Mouse (Mus musculus): ENCODE measurements at regions not wholly inside any gene's neighbourhood (a gene's known extent, or its start where the extent isn't known, plus 50 kb on each side); places are given as distances from the start of the nearest gene placed in this dataset.
A peak's percentile ranks its signal among the peaks of the same experiment; 100 is the strongest.

DNA sequence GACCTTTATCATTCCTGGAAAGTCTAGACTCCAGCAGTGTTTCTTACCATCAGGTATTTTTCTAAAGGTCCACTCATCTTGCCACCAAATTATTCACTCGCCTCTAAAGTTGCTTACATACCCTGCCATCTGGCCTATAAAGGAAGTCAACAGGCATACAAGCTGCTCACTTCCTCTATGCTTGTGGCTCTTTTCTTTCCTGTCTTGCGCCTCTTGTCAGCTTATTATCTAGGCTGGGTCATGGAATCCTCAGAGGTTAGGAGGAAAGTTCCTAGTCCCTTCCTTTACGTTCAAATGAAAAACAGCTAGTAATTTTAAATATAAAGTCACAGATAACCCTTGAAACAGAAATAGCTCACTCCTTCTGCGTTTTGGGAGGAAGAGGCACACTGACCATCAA is 97.9 kb downstream of the Lipi start:
- DNase-seq (ENCODE audit: low spot score in 2 of 2) = no peak

DNA sequence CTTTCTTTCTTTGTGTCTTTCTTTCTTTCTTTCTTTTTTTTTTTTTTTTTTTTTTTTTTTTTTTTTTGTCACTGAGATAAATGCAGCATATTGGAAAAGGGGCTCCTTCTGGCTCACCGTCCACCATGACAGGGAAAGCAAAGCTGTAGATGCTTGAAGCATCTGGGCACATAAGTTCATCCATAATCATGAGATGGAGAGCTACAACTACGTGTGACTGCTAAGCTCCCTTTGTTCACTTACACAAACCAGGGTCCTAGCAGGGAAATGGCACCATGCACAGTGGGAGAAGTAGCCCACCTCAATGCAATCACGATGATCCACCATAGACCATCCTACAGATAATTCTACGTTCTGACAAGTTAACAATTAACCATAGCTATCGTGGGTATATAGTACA is 102.0 kb downstream of the Lipi start:
- DNase-seq (ENCODE audit: low spot score in 2 of 2) = no peak

DNA sequence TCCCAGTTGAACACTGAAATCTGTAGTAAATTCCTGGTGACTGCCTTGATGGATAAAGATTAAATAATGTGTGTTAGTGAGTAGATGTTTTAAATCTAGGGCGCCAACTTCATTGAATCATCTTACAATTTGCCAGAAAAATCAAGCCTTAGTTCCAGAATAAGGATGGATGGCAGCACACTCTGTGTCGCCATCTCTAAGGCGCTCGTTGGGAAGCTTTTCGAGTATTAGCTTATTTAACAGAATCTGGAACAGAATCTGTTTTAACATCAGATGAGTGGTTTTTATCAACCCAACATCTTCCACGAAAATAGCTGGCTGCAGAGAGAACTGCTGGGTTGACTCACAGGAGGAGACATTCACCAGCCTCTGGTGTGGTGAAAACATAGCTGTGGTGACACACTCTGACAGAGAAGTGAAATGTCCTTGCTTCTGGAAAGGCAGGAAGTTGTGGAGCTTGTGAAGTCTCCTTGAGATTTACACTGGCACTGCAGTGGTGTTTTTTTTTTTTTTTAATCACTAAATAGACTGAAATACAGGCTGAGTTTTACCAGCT is 120.4 kb downstream of the Lipi start:
- peak in 1 of 2 experiments; percentile 4 for DNase-seq (ENCODE audit: low spot score in 2 of 2)

DNA sequence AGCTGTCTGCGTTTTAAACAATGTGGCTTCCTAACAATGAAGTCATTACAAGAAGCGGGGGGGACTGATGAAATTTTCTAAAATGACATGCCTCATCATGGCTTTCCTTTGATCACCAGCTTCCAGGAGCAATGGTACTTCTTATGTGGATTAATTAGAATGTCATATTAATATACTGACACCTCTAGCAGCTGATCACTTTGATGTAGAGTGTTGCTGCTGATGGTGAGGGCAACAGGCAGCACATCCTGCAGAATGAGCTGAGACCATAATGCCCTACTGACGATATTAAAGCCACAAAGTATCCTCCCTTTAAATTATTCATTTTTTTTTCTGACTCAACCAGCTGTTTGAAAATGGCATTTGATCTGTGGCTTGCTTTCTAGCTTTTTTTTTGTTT is 123.7 kb downstream of the Lipi start:
- DNase-seq (ENCODE audit: low spot score in 2 of 2) = no peak

DNA sequence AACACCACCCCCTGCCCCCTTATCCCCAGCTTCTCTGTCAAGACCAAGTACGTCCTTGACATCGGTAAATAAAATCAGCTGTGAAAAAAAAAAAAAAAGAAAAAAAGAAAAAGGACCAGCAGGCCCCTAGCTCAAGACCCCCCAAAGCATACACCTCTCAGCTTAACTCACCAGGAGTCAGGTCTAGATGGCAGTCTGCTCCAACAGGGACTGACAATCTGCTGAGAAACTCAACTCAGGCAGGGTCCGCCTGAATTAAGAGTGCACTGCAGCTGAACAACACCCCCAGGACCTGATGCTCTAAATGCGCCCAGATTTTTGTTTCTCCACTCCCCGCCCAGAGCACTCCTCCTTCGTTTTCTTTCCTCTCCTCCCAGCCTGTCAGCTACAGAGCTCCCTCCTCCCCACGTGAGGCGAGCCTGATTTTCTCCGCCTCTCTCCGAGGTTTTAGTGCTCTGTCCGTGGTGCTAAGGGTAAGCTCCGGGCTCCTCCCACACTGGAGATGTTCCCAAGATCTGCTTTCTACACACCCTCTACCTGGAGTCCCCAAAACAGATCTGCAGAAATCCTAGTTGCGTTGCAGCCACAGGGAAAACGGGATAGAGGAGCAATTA is 138.9 kb downstream of the Lipi start:
- peak; percentile 54 to 62 for DNase-seq (ENCODE audit: low spot score in 2 of 2)

DNA sequence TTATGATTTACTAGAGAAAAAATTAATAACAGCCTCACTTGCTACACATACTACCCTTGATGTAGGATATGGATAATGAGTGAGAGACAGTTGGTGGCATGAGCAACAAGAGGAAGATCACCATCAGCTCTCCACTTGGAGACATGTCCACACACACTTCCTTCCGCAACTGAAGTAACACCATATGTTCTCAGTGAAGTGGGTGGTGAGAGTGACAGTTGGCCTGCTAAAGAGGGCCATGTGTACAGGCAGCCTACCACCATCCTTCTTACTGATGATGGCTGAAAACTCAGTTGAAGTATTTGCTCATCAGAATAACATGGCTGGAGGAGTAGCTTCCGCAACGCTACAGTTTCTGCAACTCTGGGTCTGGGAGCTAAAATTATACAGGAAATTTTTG is 146.6 kb downstream of the Lipi start:
- DNase-seq (ENCODE audit: low spot score in 2 of 2) = peak; percentile 16 to 31

DNA sequence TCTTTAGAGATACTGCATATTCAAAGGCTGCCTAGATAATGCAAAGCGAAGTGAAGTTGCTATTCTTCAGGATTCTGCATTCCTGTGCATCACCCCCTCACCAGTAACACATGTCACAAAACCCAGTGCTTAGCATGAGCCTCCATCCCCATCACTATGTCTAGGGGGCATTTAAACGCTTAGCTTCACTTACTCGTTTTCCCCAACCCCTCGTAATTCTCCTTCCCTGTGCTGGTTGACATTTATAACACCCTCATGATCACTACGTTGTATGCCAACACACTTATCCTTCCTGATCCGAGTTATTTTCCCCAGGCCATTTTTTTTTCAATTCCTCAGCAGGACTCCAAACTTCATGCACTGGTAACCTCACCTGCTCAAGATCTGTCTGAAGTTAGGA is 152.6 kb downstream of the Lipi start:
- DNase-seq (ENCODE audit: low spot score in 2 of 2) = no peak

DNA sequence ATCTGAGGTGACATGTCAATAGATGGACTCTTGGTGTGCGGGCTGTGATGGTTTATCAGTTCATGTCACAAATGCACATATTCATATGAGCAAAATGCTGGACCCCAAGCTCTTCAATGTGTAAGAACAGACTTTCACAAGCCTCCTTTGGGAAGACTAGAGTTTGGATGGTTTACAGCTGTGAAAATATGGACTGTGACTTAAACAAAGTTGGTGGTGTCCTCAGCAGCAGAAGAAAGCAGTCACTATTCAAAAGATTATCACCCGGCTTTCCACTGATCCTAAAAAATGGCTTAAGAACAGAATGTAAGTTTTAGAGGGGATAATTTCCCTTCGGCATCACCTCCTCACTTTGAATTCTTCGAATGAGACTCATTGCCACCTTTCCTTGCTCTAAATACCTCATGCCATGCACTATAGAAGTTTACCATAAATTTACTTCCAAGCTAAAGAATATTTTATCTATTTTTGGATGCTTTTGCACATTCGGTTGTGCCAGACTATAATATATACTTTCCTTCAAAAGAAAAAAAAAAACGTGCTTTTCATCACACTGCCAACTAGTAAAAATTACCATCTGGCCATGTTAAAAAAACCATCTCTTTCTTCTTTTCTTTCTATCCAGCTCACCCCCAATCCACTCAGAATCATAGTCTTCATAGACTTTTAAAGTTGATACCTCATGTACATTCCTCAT is 201.2 kb downstream of the Lipi start:
- DNase-seq (ENCODE audit: low spot score in 2 of 2) = no peak

DNA sequence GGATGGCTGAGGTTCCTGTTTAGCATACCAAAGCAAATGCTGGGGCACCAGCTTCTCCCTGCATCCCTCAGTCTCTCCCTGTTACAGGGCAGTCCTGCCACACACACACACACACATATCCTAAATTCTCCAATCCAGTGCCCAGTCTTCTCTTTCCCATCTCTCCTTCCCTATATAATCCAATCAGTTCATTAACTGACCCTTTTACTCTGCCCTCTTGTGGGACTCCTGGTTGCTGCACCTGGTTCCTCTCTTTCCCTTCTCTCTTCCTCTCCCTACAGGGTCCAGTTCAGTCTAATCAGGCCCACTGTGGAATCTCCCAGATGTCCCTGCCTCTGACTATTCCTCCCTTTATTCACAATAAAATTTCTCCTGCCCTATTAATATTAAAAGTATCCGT is 204.7 kb downstream of the Lipi start:
- DNase-seq (ENCODE audit: low spot score in 2 of 2) = no peak

DNA sequence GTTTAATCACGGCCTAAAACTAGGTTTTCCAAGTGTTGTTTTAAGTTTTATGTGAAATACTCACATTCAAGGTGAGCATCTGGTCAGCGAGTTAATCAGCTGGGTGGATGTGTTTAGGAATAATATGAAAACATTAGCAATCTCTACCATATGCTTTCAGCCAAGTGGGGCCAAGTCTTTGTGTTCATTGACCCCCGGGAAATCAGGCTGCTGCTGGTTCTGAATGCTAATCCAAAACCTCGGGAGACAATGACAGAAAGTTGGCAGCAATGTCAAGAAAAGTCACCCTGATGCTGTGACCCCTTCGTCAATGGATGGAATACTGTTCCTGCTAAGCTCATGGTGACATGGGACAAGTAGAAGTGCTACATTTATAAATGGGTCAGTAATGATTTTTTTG is 216.2 kb downstream of the Lipi start:
- no peak for DNase-seq (ENCODE audit: low spot score in 2 of 2)

DNA sequence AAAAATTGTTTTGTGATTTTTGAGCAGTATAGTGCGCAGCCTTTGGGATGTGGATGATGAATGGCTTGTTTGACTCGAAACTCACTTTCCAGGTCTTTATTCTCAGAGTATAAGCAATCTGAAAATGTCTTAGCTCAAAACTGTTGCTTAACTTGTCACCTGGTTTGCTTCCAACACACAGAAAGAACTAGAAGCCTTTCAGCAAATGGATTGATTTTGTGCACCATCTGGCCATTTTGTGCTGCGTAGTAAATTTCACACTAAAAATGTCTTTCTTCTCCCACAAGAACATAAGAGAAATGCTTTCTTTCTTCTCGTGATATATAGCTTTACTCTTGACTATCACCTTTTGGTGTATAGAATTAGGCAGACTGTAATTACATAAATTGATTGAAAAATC is 219.1 kb downstream of the Lipi start:
- DNase-seq (ENCODE audit: low spot score in 2 of 2) = no peak

DNA sequence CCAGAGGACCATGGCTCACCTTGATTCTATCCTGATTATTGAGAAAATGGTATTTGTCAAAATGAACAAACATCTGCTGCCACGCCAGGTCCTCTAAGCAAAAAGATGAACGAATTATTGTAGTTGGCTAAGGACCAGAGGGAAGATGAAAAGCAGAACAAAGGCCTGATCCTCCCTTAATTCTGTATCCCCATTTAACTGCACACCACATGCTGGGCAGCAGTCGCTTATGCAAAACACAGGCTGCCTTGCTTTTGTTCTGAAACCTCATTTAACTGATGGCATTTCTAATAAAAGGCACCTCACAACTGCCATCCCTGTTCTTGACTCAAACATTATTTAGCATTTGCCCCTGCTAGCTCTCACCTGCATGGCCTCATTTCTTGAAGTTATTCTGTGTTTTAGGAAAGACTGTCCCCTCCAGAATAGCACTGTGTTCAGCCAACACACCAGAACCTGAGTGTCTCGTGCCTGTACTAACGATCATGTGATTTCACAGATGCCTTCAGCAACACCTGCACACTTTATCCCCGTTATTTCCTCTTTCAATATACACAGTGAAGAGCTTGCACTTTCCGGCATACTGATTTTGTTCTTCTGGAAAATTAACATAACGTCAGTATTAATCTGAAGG is 220.4 kb downstream of the Lipi start:
- DNase-seq (ENCODE audit: low spot score in 2 of 2) = no peak

DNA sequence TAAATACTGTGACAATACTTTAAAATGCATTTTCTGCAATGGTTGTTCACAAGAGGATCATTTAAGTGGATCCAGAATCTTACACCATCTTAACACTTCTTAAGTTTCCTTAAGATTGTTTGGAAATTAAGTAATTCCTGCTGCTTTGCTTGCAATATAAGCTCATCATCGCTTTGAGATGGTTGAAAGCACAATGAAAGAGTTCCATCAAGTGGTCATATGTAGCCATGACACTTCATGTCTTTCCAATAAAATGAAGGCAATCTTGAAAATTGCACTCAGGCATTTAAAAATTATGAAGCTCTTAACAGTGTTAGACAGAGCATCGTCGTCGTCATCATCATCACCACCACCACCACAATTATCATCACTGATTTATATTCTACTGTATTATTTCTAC is 223.8 kb downstream of the Lipi start:
- no peak for DNase-seq (ENCODE audit: low spot score in 2 of 2)

DNA sequence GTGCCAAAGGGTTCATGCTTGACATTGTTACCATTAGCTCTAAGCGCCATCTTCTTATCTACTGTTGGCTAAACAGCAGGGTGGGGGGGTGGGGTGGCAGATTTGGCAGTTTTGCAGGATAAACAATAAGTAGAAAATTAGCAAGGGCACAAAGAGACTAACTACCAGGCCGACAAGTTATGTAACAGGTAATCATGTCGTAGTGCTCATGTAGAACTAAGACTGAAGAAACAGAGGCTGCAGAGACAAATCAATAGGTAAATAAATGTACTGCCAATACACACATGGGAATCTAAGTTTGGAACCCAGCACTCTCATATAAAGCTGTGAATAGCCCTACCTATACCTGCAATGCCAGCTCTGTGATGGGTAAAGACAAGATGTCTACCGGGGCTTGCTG is 225.1 kb downstream of the Lipi start:
- DNase-seq (ENCODE audit: low spot score in 2 of 2) = no peak

DNA sequence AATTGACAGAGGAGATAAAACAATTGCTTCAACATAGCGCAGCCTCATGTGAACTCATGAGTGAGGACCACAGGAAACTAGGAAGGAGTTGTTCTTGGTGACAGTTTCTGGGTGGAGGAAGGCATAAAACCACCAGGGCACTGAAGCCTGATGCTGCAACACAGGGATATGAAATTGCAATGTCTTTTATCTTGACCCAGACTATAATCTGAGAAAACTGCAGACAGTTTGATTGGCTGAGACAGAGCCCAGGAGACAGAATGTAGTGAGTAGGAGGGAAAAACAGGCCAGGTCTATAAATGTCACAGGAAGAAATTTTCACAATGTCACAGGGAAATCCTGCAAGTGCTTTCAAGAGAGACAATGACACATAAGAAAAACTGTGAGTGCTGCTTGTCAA is 232.5 kb downstream of the Lipi start:
- DNase-seq (ENCODE audit: low spot score in 2 of 2) = no peak

DNA sequence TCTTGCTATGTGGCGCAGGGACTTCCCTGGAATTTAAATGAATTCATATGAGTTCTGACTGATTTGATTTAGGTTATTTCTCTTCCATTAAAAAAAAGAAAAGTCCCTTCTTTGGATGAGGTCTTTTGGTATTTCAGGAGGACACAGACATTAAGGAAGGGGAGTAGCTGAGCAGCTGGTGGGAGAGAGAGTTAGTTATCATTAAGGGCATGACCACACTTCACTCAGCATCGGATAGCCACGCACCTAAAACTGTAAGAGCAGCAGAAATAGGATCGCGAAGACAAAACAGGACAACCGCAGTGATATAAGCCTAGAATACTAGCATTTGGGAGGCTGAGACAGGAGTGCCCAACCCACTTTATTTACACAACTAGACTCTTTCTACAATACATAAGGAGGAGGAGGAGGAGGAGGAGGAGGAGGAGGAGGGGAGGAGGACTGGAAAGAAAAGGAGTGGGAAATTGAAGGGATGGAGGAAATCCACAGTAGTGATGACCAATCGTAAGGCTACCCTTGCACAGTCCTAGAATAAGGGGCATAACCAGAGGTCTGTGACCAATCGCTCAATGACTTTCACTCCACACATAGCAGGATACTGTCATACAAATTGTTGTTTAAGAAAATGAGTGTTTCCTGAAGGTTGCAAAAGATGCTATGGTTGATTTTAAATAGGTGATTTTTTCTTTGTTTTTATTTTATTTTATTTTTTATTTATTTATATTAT is 241.5 kb downstream of the Lipi start:
- no peak for DNase-seq (ENCODE audit: low spot score in 2 of 2)

DNA sequence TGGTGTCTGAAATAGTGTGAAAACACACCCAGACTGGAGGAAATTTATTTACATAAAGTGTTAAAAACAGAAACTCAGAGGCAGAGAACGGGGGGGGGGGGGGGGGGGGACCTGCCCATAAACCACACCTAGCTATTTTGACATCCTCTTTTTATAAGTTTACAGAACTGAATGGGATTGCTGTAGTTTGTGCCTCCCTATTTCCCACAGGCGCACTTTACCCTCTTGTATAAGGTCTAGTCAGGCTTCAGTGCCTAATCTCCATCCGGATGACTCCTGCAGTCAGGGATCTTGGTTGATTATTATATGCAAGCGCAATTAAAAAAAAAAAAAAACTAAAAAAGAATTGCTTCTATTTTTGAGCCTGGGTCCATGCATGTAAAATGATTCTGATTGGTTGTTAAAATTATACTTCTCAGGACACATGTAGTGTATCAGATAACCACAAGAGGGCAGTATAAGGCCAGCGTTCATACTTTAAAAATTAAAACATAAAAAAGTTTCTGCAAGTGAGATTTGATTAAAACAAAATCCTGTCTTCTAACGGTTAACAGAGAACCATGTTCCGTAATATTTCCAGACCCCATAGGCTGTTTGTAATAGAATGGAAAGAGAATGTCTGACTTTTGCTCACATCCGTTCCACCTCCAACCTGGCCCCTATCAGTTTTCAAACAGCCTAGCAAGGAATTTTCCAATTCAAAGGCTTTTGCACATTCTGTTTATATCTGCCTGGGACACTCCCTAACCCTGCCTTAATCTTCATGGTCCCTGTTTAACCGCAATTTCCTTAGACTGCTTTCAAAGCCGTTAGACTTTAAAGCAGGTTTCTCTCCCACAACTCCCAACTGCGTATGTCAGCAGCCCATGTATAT is 242.6 kb downstream of the Lipi start:
- no peak for DNase-seq (ENCODE audit: low spot score in 2 of 2)

DNA sequence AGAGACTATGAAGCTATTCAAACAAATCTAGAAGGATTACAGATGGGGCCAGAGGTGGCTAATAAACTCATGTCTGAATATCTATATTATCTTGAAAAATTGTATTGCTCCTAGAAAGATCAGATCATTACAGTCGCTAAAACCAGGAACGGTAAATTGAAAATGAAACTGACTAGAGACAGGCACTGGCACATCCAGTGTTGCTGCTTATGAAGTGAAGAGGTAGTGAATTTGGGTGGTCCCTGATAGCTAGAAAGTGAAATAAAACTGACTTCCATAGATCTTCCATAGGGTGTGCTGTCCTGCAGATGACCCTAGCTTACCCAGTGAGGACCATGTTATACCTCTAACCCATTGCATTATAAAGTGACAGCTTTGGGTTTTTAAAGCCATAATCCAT is 251.6 kb downstream of the Lipi start:
- no peak for DNase-seq (ENCODE audit: low spot score in 2 of 2)

DNA sequence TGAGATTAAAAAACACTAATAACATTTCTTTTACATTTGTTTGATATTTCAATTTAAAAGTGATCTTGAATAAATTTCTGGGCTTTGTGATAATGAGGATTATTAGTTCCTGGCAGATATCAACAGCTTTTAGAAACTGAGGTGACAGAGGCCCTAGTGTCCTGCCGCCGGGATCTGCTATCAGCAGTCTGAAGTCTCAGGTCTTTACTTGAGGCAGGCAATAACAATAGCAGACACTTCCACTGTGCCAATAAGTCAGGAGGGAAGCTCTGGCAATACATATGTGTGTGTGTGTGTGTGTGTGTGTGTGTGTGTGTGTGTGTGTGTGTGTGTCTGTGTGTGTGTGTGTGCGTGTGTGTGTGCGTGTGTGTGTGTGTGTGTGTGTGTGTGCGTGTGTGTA is 252.1 kb downstream of the Lipi start:
- DNase-seq (ENCODE audit: low spot score in 2 of 2) = no peak

DNA sequence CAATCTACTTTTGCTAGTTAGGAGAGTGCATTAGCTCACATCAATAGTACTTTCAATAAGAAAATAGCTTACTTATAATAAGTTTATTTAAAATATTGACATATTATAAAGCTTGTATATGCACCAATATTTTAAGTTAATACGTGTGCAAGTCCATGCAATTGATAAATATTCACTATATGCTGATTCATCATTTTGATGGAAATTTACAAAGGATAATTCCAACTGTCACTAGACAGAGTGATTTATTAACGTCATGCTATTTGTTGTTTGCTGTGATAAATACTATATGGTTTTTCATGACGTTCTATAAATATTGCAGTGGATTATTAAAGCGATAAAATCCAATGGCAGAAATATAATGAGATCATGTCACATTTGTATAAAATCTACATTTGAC is 253.0 kb downstream of the Lipi start:
- DNase-seq (ENCODE audit: low spot score in 2 of 2) = no peak

DNA sequence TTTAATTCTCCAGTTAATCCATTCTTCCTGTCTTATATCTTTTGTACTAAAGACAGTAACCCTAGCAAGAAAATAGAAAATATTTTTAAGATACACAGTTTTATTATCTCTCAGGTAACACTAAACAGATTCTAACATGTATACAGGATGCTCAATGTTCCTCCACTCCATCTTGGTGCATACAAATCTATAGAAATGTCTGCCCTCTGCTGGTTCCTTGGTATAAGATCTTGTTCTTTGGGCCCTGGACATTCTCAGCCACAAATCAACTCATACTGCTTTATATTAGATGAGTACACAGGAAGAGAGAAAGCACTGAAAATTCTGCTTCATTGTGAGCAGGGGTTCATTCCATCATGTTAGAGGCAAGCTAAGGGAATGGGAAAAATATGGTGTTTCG is 260.6 kb downstream of the Lipi start:
- DNase-seq (ENCODE audit: low spot score in 2 of 2) = peak in 1 of 2 experiments; percentile 19
